Mouse (Mus musculus) thymus, postnatal 10 days (tissue): ENCODE measurements around the gene Egr4.

Experiments used
- DNase-seq, 2 experiments: peaks; one replicate each; pipeline ENCODE4 v3.0.0; 2021; ENCODE audit warnings: low spot score in 2 of 2

Gene Egr4

DNA sequence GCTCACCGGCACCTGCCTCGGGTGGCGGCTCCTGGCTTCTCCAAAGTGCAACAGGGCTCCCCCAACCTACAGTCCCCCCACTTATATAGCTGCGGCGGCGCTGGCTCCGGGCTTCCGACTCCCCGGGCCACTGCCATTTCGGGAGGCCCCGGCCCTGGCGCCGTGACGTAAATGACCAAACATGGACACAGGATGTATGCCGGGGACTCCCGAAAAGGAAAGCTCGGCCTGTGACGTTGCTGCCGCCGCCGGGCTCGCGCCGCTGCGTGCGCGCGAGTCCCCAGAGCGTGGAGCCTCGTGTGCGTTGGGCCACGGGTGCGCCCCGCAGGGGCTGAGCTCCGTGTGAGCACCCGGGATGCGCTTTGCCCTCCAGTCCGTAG lies at the start of gene Egr4:
Gene Egr4 (minus strand): TSS at position 59 of the 380 bp plus-strand sequence.
- peak; percentile 17 to 27 for DNase-seq

DNA sequence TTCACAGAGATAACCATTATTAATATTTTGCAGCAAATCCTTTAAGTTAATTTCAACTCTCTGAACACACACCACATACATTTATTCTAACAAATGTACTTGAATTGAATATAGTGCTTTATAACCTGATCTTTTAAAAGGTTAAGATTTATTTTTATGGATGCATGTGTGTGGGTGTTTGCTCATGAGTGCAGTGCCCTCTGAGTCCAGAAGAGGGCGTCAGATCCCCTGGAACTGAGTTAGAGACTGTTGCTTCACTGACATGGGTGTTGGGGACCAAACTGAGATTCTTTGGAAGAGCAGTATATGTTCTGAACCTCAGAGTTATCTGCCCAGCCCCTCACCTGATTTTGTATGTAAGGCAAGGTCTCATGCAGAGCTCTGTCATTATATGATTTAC lies 49.0 kb upstream of the Egr4 start:
- DNase-seq: no peak

DNA sequence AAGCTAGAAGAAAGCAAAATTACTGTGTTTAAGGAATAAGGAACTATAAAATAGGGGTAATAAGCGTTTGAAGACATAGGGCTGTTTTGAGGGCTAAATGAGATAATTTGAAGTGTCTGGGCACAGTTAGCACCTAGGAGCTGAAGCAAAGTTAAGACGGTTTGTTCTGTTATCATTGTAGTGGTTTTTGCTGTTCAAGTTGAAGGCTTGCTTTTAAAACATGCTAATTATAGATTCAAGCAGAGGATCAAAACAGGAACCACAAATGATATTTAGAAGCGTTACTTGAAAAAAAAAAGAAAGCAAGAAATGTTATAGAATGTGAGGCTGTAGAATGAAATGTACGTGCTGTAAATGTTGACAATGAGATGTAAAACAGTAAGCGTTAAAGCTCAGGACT lies 34.3 kb upstream of the Egr4 start:
- DNase-seq: no peak

DNA sequence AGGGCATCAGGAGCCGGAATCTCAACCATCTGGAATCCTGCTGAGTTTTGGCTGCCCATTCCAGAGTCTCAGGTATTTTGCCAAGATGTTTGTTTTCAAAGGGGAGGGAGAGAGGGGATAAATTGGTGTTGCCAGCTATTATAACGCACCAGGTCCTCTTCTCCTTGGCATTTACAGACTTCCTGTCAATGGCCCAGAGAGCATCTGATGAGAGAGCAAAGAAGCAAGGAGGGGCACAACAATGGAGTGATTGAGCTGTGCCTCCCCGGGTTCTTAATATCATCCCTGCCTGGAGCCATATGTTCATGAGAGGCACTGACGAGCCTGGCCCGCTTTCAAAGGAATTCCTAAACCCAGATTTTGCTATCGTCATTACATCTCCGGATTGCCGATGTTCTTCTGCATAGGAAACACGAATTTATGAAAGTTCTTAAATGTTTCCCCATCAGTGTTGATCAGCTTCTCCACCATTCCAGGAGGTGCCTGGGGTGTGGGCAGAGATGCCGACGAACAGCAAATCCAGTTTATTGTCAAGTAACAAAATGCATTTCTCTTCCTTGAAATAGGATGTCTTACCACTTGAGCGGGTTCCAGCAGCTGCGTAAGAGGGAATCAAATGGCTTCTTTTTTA lies 31.0 kb upstream of the Egr4 start:
- DNase-seq: no peak

DNA sequence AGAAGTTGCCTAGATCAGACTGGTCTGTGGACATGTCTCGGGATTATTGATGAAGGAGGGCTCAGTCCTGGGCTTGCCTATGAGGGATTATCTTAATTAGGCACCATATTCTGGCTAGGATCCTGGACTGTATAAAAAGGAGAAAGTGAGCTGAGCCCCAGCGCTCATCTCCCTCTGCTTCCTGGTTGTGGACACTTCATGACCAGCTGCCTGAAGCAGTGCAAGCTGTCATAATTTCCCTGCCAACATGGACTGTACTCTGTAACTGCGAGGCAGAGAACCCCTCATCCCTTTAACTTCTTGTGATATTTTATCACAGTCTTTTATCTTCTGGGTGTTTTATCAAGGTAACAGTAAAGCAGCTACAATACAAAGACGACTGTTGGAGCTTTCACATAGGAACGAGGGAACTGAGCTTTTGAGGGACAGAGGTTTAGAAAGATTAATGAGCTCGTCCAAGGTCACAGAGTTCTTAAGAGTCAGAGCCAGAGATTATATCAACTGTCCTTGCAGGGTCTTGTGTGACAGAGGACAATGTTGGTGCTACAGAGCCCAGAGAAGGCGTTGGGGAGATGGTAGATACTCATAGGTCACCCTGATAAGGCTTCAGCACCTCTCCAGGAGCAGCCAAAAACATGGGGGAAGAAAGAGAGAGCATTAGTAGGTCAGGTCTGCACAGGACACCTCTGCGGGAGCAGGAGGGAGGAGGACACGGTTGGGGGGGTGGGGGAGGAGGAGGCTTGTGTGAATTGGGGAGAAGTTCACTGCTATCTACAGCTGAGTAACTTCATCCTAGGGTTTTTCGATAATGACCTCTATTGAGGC lies 30.2 kb upstream of the Egr4 start:
- no peak for DNase-seq

DNA sequence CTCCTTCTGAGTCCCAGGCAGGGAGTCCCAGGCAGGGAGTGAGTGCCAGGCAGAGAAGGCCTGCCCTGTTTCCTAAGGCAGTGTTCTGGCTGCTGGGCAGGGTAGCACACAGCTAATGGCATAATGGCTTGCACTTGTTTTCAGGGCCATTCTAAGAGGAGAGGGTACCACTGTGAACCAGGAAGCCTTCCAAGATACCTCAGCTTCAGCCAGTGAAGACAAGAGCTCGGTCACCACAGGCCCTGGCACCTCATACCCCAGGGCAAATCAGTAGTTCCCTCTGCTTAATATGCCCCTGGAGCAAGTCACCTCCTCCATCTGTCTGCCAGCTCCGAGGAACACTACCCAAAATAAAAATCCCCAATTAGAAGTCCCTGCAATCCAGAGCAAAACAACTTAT lies 9.4 kb upstream of the Egr4 start:
- no peak for DNase-seq

DNA sequence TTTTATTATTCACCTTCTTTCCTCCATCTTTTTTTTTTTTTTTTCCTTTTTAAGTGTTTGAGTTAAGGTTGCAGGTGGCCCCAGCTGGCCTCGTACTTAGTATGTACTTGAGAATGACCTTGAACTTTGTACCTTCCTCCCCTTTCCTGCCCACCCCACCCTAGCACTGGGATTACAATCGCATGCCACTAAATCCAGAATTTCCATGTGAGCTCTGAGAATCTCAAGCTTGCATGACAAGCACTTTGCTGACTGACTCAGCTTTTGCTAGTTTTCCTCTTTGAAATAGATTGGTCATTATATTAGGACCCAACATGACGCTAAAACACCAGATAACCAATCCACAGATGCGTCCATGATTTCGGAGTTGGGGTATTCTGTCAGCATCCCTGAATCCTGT lies 8.6 kb upstream of the Egr4 start:
- DNase-seq: no peak

DNA sequence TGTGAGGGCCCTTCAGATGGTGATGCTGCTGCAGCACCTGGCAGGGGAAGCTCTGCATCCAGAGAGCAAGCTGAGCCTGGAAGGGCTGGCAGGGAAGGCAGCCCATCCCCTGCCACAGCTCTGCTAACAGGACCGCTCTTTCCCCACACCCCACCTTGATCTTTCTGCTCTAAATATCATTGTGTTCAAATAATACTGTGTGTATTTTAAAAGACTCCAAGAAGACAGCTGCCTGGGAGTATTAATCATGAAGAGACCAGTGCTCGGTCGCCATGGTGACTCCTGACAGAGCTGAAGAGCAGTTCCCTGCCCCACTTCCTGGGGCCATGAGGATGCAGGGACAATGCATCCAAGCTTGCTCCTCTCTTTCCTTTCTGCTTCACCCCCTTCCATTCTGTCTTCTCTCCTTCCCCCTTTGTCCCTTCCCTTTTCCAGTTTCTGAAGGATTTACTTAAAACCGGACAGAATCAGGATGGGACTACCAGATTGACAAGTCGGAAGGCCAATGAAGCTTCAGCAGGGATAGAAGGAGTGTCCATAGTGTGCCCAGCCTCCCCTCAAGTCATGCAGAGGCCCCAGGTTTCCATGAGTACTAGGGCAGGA lies 4.8 kb upstream of the Egr4 start:
- no peak for DNase-seq

DNA sequence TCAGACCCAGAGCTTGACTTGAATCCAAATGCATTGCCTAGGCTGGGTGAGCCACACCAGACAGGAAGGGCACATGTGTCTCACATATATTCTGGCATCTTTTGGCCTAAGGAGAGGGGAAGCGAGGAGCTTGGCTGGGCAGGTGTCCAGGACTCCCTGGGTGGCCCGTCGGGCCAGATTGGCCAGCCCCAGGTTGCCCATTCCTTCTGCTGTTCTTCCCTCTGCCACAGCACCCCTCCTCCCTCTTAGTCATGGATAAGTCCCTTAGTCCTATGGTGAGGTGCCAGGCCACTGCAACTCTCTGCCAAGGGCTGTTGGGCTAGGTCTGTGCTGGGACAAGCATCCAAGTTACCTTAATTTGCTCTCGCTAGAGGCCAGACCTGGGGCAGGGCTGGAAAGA lies 2.6 kb upstream of the Egr4 start:
- no peak for DNase-seq

DNA sequence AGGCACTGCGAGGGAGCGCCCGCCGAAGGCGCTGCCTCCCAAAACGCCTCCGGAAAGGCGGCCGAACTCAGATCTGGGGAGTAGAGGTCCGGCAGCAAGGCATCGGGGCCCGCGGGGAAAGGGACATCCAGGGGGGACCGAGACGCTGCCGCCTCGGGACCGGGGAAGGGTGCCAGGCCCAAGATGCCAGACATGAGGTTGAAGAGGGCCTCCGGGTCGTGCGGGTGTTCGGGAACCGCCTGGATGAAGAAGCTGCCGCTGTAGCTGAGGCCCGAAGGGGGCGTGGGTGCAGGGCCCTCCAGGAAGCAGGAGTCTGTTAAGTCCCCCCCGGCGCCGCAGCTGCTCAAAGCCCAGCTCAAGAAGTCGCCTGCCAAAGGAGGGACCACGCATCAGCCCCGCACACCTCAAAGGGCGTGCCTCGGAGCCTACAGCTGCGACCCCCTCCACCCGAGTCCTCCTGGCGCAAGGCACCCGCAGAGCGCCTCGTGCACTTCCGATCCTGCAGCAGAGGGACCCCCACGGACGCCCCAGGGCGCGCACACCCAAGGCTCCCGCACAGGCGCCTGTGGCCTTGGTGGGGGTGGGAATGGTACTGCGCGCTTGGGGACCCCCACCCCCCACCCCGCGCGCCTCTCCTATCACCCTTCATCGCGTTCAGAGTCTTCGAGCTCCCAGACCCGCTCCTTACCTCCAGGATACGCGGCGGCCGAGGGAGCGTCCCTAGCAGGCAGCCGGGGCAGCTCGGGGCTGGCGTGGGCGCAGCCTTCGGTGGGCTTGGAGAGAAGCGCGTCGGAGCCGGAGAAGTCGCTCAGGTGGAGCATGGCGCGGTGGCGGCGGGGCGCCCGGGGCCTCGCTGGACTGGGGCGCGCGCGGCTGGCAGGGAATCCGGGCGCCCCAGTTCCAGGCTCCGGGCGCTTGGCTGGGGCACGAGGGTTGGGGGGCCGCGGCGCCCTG lies 535 bp downstream of the Egr4 start:
- DNase-seq: peak in 1 of 2 experiments; percentile 3

DNA sequence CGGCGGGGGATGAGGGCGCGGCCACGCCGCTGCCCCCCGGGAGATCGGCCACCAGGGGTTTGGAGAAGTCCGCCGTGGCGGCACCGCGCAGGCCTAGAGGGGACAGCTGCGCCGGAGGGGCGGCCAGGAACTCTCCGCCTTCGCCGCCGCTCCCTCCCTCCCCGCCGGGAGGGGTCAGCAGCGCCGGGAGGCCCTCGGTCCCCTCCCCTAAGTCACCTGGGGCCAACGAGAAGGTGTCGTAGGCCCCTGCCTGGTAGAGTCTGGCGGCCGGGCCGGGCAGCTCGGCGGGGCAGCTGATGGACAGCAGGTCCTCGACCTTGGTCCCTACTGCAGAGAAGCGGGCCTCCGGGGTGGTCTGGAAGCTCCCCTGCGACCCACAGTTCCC lies 1.3 kb downstream of the Egr4 start:
- DNase-seq: no peak

DNA sequence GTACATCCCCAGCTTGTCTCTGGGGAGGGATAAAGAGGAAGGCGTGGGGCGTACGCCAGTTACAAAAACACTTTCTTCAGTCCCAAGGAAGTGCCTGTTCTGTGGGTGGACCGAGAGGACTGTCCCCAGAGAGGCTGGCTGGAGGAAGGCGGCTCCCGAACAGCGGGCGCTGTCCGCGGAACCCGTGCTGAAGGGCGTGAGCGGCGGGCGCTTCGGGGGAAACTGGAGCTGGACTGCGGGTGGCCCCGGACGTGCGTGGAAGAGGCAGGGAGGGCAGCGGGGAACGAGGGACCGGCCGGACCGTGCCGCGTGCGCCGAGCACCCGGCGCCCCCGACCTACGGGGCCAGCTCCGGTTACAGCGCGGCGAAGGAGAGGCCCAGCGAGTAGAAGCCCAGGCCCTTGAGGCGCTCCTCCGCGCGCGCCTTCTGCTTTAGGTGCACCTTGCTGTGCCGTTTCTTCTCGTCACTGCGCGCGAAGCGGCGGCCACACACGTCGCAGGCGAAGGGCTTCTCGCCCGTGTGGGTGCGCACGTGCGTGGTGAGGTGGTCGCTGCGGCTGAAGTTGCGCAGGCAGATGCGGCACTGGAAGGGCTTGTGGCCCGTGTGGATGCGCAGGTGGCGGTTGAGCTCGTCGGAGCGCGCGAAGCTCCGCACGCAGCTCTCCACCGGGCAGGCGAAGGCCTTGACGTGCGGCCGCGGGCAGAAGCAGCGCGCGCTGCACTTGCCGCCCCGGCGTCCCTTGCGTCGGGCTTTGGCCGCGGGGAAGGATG lies 1.9 kb downstream of the Egr4 start:
- no peak for DNase-seq

DNA sequence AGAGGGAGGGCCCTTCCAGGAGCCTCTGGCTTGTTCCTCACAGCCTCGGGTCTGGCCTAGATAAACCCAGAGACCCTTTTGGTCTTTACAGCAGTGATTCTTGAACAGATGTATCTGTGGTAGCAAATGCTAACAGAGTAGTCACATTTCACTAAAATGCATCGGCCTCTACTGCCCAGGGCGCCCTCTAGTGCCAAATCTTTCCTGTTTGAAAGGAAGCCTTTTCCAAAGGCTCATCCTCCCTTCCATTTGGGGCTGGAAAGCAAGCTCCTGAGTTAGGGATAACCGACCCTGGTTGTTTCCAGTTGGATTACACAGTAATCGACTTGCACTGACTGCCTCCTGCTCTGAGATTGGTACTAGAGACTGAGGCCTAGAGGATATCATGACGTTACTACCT lies 2.9 kb downstream of the Egr4 start:
- peak in 1 of 2 experiments; percentile 9 for DNase-seq

DNA sequence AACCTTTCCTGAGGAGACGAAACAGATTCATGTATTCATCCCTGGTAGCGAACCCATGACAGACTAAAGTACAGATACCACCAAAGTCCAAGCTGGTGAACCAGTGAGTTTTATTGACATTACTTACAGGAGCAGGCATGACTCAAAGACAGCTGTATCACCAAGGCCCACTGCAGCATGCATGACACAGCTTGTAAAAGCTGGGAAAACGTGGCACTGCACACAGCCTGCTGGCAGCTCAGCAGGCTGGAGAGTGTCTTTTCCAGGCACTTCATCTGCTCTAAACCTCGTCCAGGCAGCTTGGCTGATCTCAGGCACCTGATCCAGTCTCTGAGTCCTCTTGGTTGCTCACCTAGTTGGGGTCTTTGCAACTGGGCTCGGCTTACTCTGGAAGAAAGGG lies 4.8 kb downstream of the Egr4 start:
- no peak for DNase-seq

DNA sequence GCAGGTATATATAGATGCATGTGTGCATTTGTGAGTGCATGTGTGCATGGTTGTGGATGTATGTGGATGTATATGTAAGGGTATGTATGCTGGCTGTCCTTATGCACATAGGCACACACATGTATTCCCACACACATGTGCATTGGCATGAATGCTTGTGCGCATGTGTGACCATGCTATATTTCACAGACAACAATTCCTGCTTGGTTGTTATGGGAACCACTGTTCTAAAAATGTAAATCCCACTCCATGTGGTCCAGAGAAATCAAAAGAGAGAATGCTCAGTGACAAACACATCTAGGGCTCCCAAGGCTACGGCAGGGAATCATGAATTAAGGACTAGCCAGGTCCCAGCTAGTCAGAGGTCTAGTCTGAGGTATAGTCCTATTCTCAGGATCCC lies 8.5 kb downstream of the Egr4 start:
- no peak for DNase-seq

DNA sequence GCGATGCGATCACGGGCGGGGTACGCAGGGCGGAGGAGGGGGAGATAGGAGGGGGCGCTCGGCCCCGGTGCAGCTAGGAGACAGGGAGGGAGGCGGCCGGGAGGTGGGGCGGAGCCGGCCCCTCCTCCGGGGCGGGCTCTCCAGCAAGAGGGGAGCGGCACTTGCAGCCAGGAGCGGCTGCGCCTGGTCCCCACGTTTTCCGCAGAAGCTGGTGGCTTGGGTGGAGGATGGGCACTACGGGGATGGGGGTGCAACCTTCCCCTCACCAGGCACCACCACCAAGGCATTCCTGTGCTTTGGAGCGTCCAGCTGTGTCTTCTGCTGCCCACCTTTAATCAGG lies 10.5 kb downstream of the Egr4 start, which contains the start of gene Fbxo41:
Gene Fbxo41 (minus strand): TSS at position 84 of the 340 bp plus-strand sequence.
- no peak for DNase-seq

DNA sequence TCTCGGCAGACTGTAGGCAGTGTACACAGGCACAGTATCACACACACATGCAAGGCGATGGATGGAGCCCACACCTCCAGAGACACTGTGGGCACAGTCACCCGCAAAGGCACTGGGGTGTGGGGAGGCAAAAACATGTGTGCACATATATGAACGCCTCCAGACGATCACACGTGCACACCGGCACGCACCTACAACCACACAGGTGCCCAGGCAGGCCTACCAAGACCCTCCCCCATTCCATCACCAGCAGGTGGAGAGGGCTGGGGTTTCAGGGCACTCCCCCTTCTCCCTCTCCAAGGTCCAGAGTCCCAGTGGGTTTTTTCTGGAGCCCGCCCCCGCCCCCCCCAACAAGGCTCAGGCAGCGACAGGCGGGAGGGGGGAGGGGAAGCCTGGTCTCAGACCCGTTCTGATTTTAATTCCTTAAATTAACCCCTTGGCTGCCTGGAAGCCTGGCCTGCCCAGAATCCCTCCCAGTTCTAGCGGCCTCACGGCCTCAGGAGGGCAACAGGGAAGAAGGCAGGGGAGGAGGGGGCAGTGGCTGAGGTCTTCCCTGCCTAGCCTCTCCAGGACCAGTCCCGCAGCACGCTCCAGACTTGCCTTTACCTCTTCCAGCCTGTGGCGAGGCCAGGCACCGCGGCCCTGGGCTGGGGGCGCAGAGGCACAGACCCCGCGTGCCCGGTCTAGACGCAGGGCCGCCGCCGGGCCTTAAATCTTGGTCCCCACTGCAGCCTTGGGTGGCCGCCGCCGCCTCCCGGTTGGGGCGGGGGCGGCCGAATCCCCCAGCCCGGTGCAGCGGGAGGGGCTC lies 11.1 kb downstream of the Egr4 start:
- DNase-seq: no peak

DNA sequence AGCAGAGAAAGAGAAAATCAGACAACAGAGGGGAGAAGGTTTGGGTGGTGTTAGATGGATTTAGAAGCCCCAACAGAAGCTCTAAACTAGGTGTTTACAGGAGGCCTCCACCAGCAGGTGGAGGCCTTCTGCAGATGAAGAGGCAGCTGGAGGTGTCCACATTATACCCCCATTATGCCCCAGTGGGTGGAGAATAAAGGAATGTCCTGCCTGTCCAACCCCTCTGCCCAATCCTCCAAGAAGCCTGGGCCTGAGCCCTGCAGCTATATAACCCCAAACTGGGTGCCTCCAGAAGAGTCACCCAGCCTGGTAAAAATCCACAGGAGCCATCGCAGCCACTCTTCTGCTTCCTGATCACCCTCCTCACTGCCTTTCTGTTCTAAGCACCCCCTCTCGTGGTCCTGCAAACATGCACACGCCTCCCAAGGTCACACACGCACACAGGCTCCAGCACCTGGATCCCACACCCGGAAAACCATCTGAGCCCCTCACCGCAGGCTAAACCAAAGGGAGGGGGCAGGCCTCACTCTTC lies 11.8 kb downstream of the Egr4 start:
- DNase-seq: no peak

DNA sequence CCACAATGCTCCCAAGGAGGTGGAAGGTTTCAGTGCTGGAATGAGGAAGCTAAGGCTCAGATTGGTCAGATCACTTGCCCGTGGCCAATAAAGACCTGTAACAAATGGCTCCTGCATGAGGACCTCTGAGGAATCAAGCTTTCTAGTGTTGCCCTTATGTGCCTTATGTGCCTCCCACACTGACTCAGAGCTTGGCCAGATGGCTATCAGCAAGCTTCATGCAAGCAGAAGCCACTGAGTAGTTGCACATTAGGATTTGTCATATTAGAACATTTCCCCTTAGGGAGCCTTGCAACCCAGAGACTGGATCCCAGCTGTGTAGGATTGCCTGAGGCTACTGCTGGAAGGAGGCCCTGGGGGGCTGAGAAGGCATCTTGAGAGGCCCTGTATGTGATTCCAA lies 13.0 kb downstream of the Egr4 start:
- DNase-seq: no peak

DNA sequence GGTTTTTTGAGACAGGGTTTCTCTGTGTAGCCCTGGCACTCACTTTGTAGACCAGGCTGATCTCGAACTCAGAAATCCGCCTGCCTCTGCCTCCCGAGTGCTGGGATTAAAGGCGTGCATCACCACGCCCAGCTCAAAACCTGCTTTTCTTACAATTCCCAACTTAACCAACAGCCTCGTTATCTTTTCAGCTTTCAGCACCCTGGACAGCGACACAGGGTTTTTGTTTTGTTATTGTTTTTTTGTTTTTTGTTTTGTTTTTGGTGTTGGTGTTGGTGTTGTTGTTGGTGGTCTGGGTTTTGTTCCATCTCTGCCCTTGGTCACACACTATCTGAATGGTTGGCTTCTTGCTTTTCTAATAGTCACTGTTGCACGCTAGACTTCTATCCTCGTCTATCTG lies 15.2 kb downstream of the Egr4 start:
- no peak for DNase-seq
